ENCODE assay signal across 15 mouse cellular contexts in the genomic region with DNA sequence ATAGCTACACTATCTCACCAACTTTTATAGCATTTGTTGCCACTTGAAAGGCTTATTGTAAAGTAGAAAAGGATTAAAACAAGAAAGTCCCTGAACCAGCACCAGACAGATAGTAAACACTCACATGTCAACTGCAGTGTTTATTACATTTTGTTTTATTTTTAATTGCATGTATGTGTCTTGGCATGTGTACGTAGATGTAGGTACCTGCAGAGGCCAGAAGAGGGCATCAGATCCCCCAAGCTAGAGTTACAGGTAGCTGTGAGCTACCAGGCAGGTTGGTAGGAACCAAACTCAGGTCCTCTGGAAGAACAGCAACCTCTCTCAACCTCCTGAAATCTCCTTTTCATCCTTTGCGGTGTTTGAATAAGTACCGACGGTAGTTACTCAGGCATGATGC.
DNase-seq lines count a peak whose midpoint lies in the region; ATAC-seq and TF ChIP-seq lines count a peak whose summit lies in the region.
"Had no signal": no experiment of that assay in that cellular context is flagged by ENCODE, and none has a peak within 500 bp of the region (broad histone marks: within the 10 kb centered on the region; RNA-seq: fewer than 3 reads in every experiment).

No protein-coding gene starts in this region.

- intact Hi-C loops in heart, adult 2 months (cut with DNase I): no loop called here

- H3K4me2 ChIP-seq in forebrain, embryonic 13.5 days: no peak overlapping the region
- no peak overlapping the region for H3K4me2 ChIP-seq in forebrain, embryonic 15.5 days (replicated peaks)
- no peak overlapping the region for H3K4me2 ChIP-seq in lung, postnatal 0 days (replicated peaks; ENCODE audit: low read depth, low read length)
- H3K4me2 ChIP-seq: heart, embryonic 11.5 days; midbrain, embryonic 11.5 days had no signal

- no peaks in the 10 kb centered on the region for H3K4me1 ChIP-seq in forebrain, embryonic 13.5 days
- H3K4me1 ChIP-seq in forebrain, embryonic 15.5 days: no peaks in the 10 kb centered on the region
- no peaks in the 10 kb centered on the region for H3K4me1 ChIP-seq in lung, postnatal 0 days (ENCODE audit: insufficient read depth, low read depth, low read length)
- no peaks in the 10 kb centered on the region; the same call in 1 of the 2 replicates for H3K4me1 ChIP-seq in lung, adult 2 months (ENCODE audit: control insufficient read depth, insufficient read depth, low read length)
- no peaks in the 10 kb centered on the region for H3K4me1 ChIP-seq in heart, adult 2 months (ENCODE audit: control insufficient read depth, insufficient read depth, low read length)
- H3K4me1 ChIP-seq: embryonic facial prominence, embryonic 10.5 days had no signal

- no peaks in the 10 kb centered on the region; the same call in 1 of the 2 replicates for H3K9me3 ChIP-seq in forebrain, embryonic 13.5 days (replicated peaks)
- H3K9me3 ChIP-seq in forebrain, embryonic 15.5 days: no peaks in the 10 kb centered on the region
- H3K9me3 ChIP-seq in lung, postnatal 0 days (ENCODE audit: low read length): no peaks in the 10 kb centered on the region
- H3K9me3 ChIP-seq: embryonic facial prominence, embryonic 10.5 days had no signal

- H3K36me3 ChIP-seq in forebrain, embryonic 13.5 days (ENCODE audit: poor library complexity, severe bottlenecking): no peaks in the 10 kb centered on the region
- H3K36me3 ChIP-seq in forebrain, embryonic 15.5 days: no peaks in the 10 kb centered on the region
- H3K36me3 ChIP-seq in lung, postnatal 0 days (ENCODE audit: insufficient read depth, low read length): no peaks in the 10 kb centered on the region
- no peaks in the 10 kb centered on the region for H3K36me3 ChIP-seq in heart, adult 2 months (ENCODE audit: control insufficient read depth, insufficient read depth, low read length)
- H3K36me3 ChIP-seq: embryonic facial prominence, embryonic 10.5 days had no signal

- no peak for TF ChIP-seq EP300 in lung, postnatal 0 days (IDR thresholded peaks at IDR 0.05)
- TF ChIP-seq EP300 in heart, adult 2 months (IDR thresholded peaks at IDR 0.05; ENCODE audit: insufficient read depth, low read depth, low read length): no peak

- no peak overlapping the region for H3K4me3 ChIP-seq in forebrain, embryonic 13.5 days
- no peak overlapping the region for H3K4me3 ChIP-seq in forebrain, embryonic 15.5 days
- H3K4me3 ChIP-seq in lung, postnatal 0 days (ENCODE audit: low read depth, low read length): no peak overlapping the region
- H3K4me3 ChIP-seq in lung, adult 2 months (replicated peaks; ENCODE audit: extremely low read depth, low read depth, low read length): no peak overlapping the region
- H3K4me3 ChIP-seq in heart, adult 2 months: no peak overlapping the region
- H3K4me3 ChIP-seq: embryonic facial prominence, embryonic 10.5 days; gastrocnemius, adult 2 months had no signal

- peak; percentile 17 for DNase-seq in lung, postnatal 0 days (ENCODE audit: low spot score)
- no peak for DNase-seq in lung, adult 2 months
- DNase-seq in urinary bladder, postnatal 36 days (ENCODE audit: low spot score in 2 of 2): no peak
- DNase-seq in heart, adult 2 months: no peak
- no peak for DNase-seq in adrenal gland, postnatal 4 days (ENCODE audit: low spot score in 2 of 2)
- DNase-seq: adrenal gland, postnatal 36 days; cerebellum, adult 9-11 months; gastrocnemius, adult 2 months; left cerebral cortex, postnatal 4 days had no signal

- WGBS in forebrain, embryonic 13.5 days: 96% methylated on average over 4 of the region's 4 CpGs
- 94% methylated on average over 4 of the region's 4 CpGs for WGBS in forebrain, embryonic 15.5 days
- WGBS in lung, postnatal 0 days: 95% methylated on average over 4 of the region's 4 CpGs
- WGBS in lung, adult 2 months: 97% methylated on average over 4 of the region's 4 CpGs
- 99% methylated on average over 4 of the region's 4 CpGs for WGBS in heart, adult 2 months

- no peak for TF ChIP-seq CTCF in lung, postnatal 0 days (IDR thresholded peaks at IDR 0.05)
- no peak for TF ChIP-seq CTCF in lung, adult 2 months (IDR thresholded peaks at IDR 0.05; ENCODE audit: insufficient read depth, low read length)
- TF ChIP-seq CTCF in heart, adult 2 months (IDR thresholded peaks at IDR 0.05): no peak

- TF ChIP-seq POLR2A in lung, adult 2 months (IDR thresholded peaks at IDR 0.05; ENCODE audit: borderline replicate concordance, extremely low read depth, low read depth, low read length): no peak
- no peak for TF ChIP-seq POLR2A in heart, adult 2 months (IDR thresholded peaks at IDR 0.05; ENCODE audit: insufficient read depth, low read depth, low read length)

- peak; percentile 3; the same call in 1 of the 2 replicates for ATAC-seq in forebrain, embryonic 13.5 days
- no peak for ATAC-seq in forebrain, embryonic 15.5 days (replicated peaks)
- ATAC-seq in lung, postnatal 0 days: no peak
- peak; percentile 45 for ATAC-seq in common myeloid progenitor, adult 5-6 weeks (replicated peaks; ENCODE audit: low read depth, poor library complexity, severe bottlenecking)

- H3K9ac ChIP-seq in forebrain, embryonic 13.5 days: no peak overlapping the region
- H3K9ac ChIP-seq in forebrain, embryonic 15.5 days (replicated peaks): no peak overlapping the region
- no peak overlapping the region for H3K9ac ChIP-seq in lung, postnatal 0 days (replicated peaks; ENCODE audit: low read depth)
- no peak overlapping the region for H3K9ac ChIP-seq in heart, adult 2 months (ENCODE audit: low read depth, low read length)

- H3K27ac ChIP-seq in forebrain, embryonic 13.5 days: no peak overlapping the region
- H3K27ac ChIP-seq in forebrain, embryonic 15.5 days (replicated peaks): no peak overlapping the region
- H3K27ac ChIP-seq in lung, postnatal 0 days (ENCODE audit: low read length): no peak overlapping the region
- H3K27ac ChIP-seq in heart, adult 2 months: no peak overlapping the region
- H3K27ac ChIP-seq: embryonic facial prominence, embryonic 10.5 days; gastrocnemius, adult 2 months had no signal

- no peaks in the 10 kb centered on the region for H3K79me2 ChIP-seq in heart, adult 2 months (replicated peaks; ENCODE audit: control insufficient read depth, insufficient read depth, low read length)

- H3K27me3 ChIP-seq in forebrain, embryonic 13.5 days: no peaks in the 10 kb centered on the region
- no peaks in the 10 kb centered on the region for H3K27me3 ChIP-seq in forebrain, embryonic 15.5 days
- H3K27me3 ChIP-seq in lung, postnatal 0 days (replicated peaks; ENCODE audit: insufficient read depth, low read length): no peaks in the 10 kb centered on the region
- H3K27me3 ChIP-seq in heart, adult 2 months (ENCODE audit: control insufficient read depth, insufficient read depth, low read length): no peaks in the 10 kb centered on the region

Comparison
In these comparisons a context has a peak if more than half of its experiments do, and no peak if none do; other contexts are left out.
1. ATAC-seq: peak in forebrain, embryonic 13.5 days (single experiment) and common myeloid progenitor, adult 5-6 weeks (single experiment); none in forebrain, embryonic 15.5 days (single experiment) and lung, postnatal 0 days (single experiment).